Mouse (Mus musculus): Measurements from ENCODE around the gene Mrpl14. TPM values are rescaled to one million over a fixed set of nuclear protein-coding genes. Genes with fewer than 3 reads are reported as not detected.

Mrpl14 gene
- polyA plus RNA-seq, 1 experiment, result 73.3 TPM

- Histone ChIP-seq H3K4me1 (ENCODE audit: control insufficient read depth, insufficient read depth, low read length) (peaks cover 24% of the 10 kb centered on the region), H3K4me3 (ENCODE audit: insufficient read depth, low read length) (no peak overlapping the region), H3K27ac (ENCODE audit: insufficient read depth, low read depth, low read length) (no peak overlapping the region)
- no peak for TF ChIP-seq POLR2A (IDR thresholded peaks at IDR 0.05; ENCODE audit: borderline replicate concordance, low read depth, low read length)
- TF ChIP-seq CTCF (IDR thresholded peaks at IDR 0.05; ENCODE audit: low read depth, low read length), result peak; percentile 82
Measured at GRCm38 (mm10) chr17:45731172-45731864, 45.2 kb downstream of the Mrpl14 start.

GRCm38 (mm10) chr17:45733038-45733734, 47.1 kb downstream of the Mrpl14 start:
- TF ChIP-seq POLR2A (IDR thresholded peaks at IDR 0.05; ENCODE audit: borderline replicate concordance, low read depth, low read length) (no peak), CTCF (IDR thresholded peaks at IDR 0.05; ENCODE audit: low read depth, low read length) (no peak)
- H3K27ac ChIP-seq (ENCODE audit: insufficient read depth, low read depth, low read length), result no peak overlapping the region
- H3K4me3 ChIP-seq (ENCODE audit: insufficient read depth, low read length), result peak overlapping the region; percentile 38; the same call in 1 of the 2 replicates
- H3K4me1 ChIP-seq (ENCODE audit: control insufficient read depth, insufficient read depth, low read length), result peaks cover 28% of the 10 kb centered on the region

- H3K27ac ChIP-seq (ENCODE audit: insufficient read depth, low read depth, low read length), result peak within 1 kb of the TSS; percentile 19; the same call in 1 of the 2 replicates
- H3K4me1 ChIP-seq (ENCODE audit: control insufficient read depth, insufficient read depth, low read length), result peaks cover 28% of the 10 kb centered on the region
- peak within 1 kb of the TSS; percentile 38 for H3K4me3 ChIP-seq (ENCODE audit: insufficient read depth, low read length)
- TF ChIP-seq CTCF (IDR thresholded peaks at IDR 0.05; ENCODE audit: low read depth, low read length), result no peak
- no peak for TF ChIP-seq POLR2A (IDR thresholded peaks at IDR 0.05; ENCODE audit: borderline replicate concordance, low read depth, low read length)
Measured at GRCm38 (mm10) chr17:45733735-45734301, 47.7 kb downstream of the Mrpl14 start, which contains the start of gene 1600014C23Rik. TSS of gene 1600014C23Rik (minus strand) at chr17:45733844.

- H3K4me3 ChIP-seq (ENCODE audit: insufficient read depth, low read length), result peak overlapping the region; percentile 38
- peak overlapping the region; percentile 19; the same call in 1 of the 2 replicates for H3K27ac ChIP-seq (ENCODE audit: insufficient read depth, low read depth, low read length)
- peaks cover 28% of the 10 kb centered on the region for H3K4me1 ChIP-seq (ENCODE audit: control insufficient read depth, insufficient read depth, low read length)
- TF ChIP-seq CTCF (IDR thresholded peaks at IDR 0.05; ENCODE audit: low read depth, low read length) (no peak), POLR2A (IDR thresholded peaks at IDR 0.05; ENCODE audit: borderline replicate concordance, low read depth, low read length) (no peak)
Measured at GRCm38 (mm10) chr17:45734333-45734732, 48.2 kb downstream of the Mrpl14 start.

GRCm38 (mm10) chr17:45734881-45735280, 48.8 kb downstream of the Mrpl14 start:
- TF ChIP-seq CTCF (IDR thresholded peaks at IDR 0.05; ENCODE audit: low read depth, low read length), result no peak
- TF ChIP-seq POLR2A (IDR thresholded peaks at IDR 0.05; ENCODE audit: borderline replicate concordance, low read depth, low read length), result no peak
- Histone ChIP-seq H3K4me1 (ENCODE audit: control insufficient read depth, insufficient read depth, low read length) (peaks cover 28% of the 10 kb centered on the region), H3K4me3 (ENCODE audit: insufficient read depth, low read length) (no peak overlapping the region), H3K27ac (ENCODE audit: insufficient read depth, low read depth, low read length) (peak overlapping the region; percentile 46)

- H3K4me3 ChIP-seq (ENCODE audit: insufficient read depth, low read length), result peak overlapping the region; percentile 60
- peaks cover 28% of the 10 kb centered on the region for H3K4me1 ChIP-seq (ENCODE audit: control insufficient read depth, insufficient read depth, low read length)
- no peak for TF ChIP-seq POLR2A (IDR thresholded peaks at IDR 0.05; ENCODE audit: borderline replicate concordance, low read depth, low read length)
- peak; percentile 85 for TF ChIP-seq CTCF (IDR thresholded peaks at IDR 0.05; ENCODE audit: low read depth, low read length)
- peak overlapping the region; percentile 56 for H3K27ac ChIP-seq (ENCODE audit: insufficient read depth, low read depth, low read length)
Measured at GRCm38 (mm10) chr17:45735382-45736310, 49.5 kb downstream of the Mrpl14 start.

- Histone ChIP-seq H3K4me1 (ENCODE audit: control insufficient read depth, insufficient read depth, low read length) (peaks cover 28% of the 10 kb centered on the region), H3K4me3 (ENCODE audit: insufficient read depth, low read length) (peak overlapping the region; percentile 60), H3K27ac (ENCODE audit: insufficient read depth, low read depth, low read length) (peak overlapping the region; percentile 56)
- TF ChIP-seq CTCF (IDR thresholded peaks at IDR 0.05; ENCODE audit: low read depth, low read length) (no peak), POLR2A (IDR thresholded peaks at IDR 0.05; ENCODE audit: borderline replicate concordance, low read depth, low read length) (no peak)
Measured at GRCm38 (mm10) chr17:45736311-45737077, 50.4 kb downstream of the Mrpl14 start.

- TF ChIP-seq POLR2A (IDR thresholded peaks at IDR 0.05; ENCODE audit: borderline replicate concordance, low read depth, low read length) (no peak), CTCF (IDR thresholded peaks at IDR 0.05; ENCODE audit: low read depth, low read length) (no peak)
- no peak overlapping the region for H3K27ac ChIP-seq (ENCODE audit: insufficient read depth, low read depth, low read length)
- H3K4me1 ChIP-seq (ENCODE audit: control insufficient read depth, insufficient read depth, low read length), result peaks cover 28% of the 10 kb centered on the region
- peak overlapping the region; percentile 60 for H3K4me3 ChIP-seq (ENCODE audit: insufficient read depth, low read length)
Measured at GRCm38 (mm10) chr17:45737078-45737601, 51.0 kb downstream of the Mrpl14 start.
